Mouse (Mus musculus) brain, embryonic 14.5 days (tissue): ENCODE results near the gene Gpr146. TPM values are rescaled to one million over a fixed set of nuclear protein-coding genes. Genes with fewer than 3 reads are reported as not detected.
A peak's percentile ranks its signal among the peaks of the same experiment; 100 is the strongest.

ENCODE experiments used
- DNase-seq: peaks from one replicate; pipeline ENCODE4 v3.0.0-alpha.2; 2011; ENCODE audit warnings: low read depth
- CTCF ChIP-seq: fragments of 200-500 bp; IDR thresholded peaks from 2 replicates; pipeline ENCODE4 v1.5.1; 2012; ENCODE audit warnings: inconsistent platforms, mild to moderate bottlenecking, moderate library complexity, borderline replicate concordance; ENCODE audit not compliant: insufficient read depth, insufficient read length; ENCODE audit errors: extremely low read depth
- POLR2A ChIP-seq: fragments of 200-500 bp; IDR thresholded peaks from 2 replicates; pipeline ENCODE4 v1.6.1; 2012; ENCODE audit warnings: mild to moderate bottlenecking, inconsistent platforms, borderline replicate concordance; ENCODE audit not compliant: poor library complexity, insufficient read depth, insufficient read length, severe bottlenecking; ENCODE audit errors: extremely low read depth
- polyA plus RNA-seq: library from polyadenylated mRNA; depleted of rRNA; stranded (reverse); fragments of >200 nt; gene quantifications from 2 replicates; pipeline ENCODE4 v1.2.3, GENCODE M21; 2012

Gpr146 gene
- polyA plus RNA-seq, 1 experiment, result 2.0 TPM

- TF ChIP-seq POLR2A (peak; percentile 50; the same call in 1 of the 2 replicates), CTCF (no peak)
- DNase-seq, result peak; percentile 97
These were observed 32.7 kb upstream of the Gpr146 start for GRCm38 (mm10) chr5:139344687-139345363.

- TF ChIP-seq CTCF, result no peak
- no peak for TF ChIP-seq POLR2A
- no peak for DNase-seq
These were observed 32.2 kb upstream of the Gpr146 start for GRCm38 (mm10) chr5:139345364-139345714.

- TF ChIP-seq POLR2A (no peak), CTCF (no peak)
- DNase-seq, result no peak
These were observed 30.3 kb upstream of the Gpr146 start for GRCm38 (mm10) chr5:139347225-139347624.

- no peak for DNase-seq
- no peak for TF ChIP-seq POLR2A
- TF ChIP-seq CTCF, result no peak
These were observed 27.8 kb upstream of the Gpr146 start for GRCm38 (mm10) chr5:139349713-139350112.

- no peak for TF ChIP-seq CTCF
- no peak for TF ChIP-seq POLR2A
- DNase-seq, result peak; percentile 12
These were observed 26.4 kb upstream of the Gpr146 start, which contains the start of gene Cox19 for GRCm38 (mm10) chr5:139351134-139351533. Gene Cox19 (minus strand): TSS chr5:139351418.

- no peak for TF ChIP-seq POLR2A
- no peak for TF ChIP-seq CTCF
- DNase-seq, result no peak
These were observed 25.9 kb upstream of the Gpr146 start for GRCm38 (mm10) chr5:139351628-139352027.

GRCm38 (mm10) chr5:139352317-139352716, 25.2 kb upstream of the Gpr146 start, which contains the start of gene Cyp2w1:
Gene Cyp2w1 (plus strand): TSS chr5:139352617.
- DNase-seq, result no peak
- TF ChIP-seq POLR2A (no peak), CTCF (no peak)

GRCm38 (mm10) chr5:139353496-139353895, 24.0 kb upstream of the Gpr146 start:
- TF ChIP-seq CTCF (peak; percentile 41; the same call in 1 of the 2 replicates), POLR2A (no peak)
- DNase-seq, result no peak

GRCm38 (mm10) chr5:139353946-139354345, 23.6 kb upstream of the Gpr146 start:
- DNase-seq, result no peak
- no peak for TF ChIP-seq POLR2A
- TF ChIP-seq CTCF, result no peak

- TF ChIP-seq CTCF (peak; percentile 96), POLR2A (no peak)
- peak; percentile 69 for DNase-seq
These were observed 22.2 kb upstream of the Gpr146 start for GRCm38 (mm10) chr5:139355235-139355772.

- TF ChIP-seq CTCF, result peak; percentile 69; the same call in 1 of the 2 replicates
- TF ChIP-seq POLR2A, result no peak
- peak; percentile 43 for DNase-seq
These were observed 18.8 kb upstream of the Gpr146 start for GRCm38 (mm10) chr5:139358653-139359052.

- TF ChIP-seq CTCF (no peak), POLR2A (no peak)
- DNase-seq, result no peak
These were observed 18.3 kb upstream of the Gpr146 start for GRCm38 (mm10) chr5:139359244-139359643.
